In genomic region chr17:45760965-45761645, GRCm38 (mm10) we compare ENCODE assay signal across 15 mouse cellular contexts. TPM values are rescaled to one million over a fixed set of nuclear protein-coding genes. Genes with fewer than 3 reads are reported as not detected.
DNase-seq lines count a peak whose midpoint lies in the region; ATAC-seq and TF ChIP-seq lines count a peak whose summit lies in the region.
"Had no signal": no experiment of that assay in that cellular context is flagged by ENCODE, and none has a peak within 500 bp of the region (broad histone marks: within the 10 kb centered on the region; RNA-seq: fewer than 3 reads in every experiment).

No protein-coding gene starts in this region.

- no peak overlapping the region for H3K27ac ChIP-seq in heart, embryonic 11.5 days (ENCODE audit: low read depth, low read length)
- peak overlapping the region; percentile 32; the same call in 1 of the 2 replicates for H3K27ac ChIP-seq in stomach, embryonic 16.5 days (ENCODE audit: low read length)
- H3K27ac ChIP-seq in stomach, postnatal 0 days (replicated peaks), result no peak overlapping the region
- no peak overlapping the region for H3K27ac ChIP-seq in midbrain, embryonic 16.5 days (ENCODE audit: low read length)

- no peak overlapping the region for H3K4me3 ChIP-seq in heart, embryonic 11.5 days (ENCODE audit: low read depth, low read length)
- H3K4me3 ChIP-seq in stomach, embryonic 16.5 days (replicated peaks; ENCODE audit: low read length), result no peak overlapping the region
- no peak overlapping the region for H3K4me3 ChIP-seq in stomach, postnatal 0 days (ENCODE audit: low read depth, low read length)
- H3K4me3 ChIP-seq in midbrain, embryonic 16.5 days (ENCODE audit: low read depth, low read length), result no peak overlapping the region
- H3K4me3 ChIP-seq: stomach, embryonic 15.5 days had no signal

- H3K9me3 ChIP-seq in heart, embryonic 11.5 days (replicated peaks; ENCODE audit: control insufficient read depth, low read length), result no peaks in the 10 kb centered on the region
- H3K9me3 ChIP-seq in stomach, embryonic 16.5 days (replicated peaks; ENCODE audit: control insufficient read depth, low read length), result no peaks in the 10 kb centered on the region
- no peaks in the 10 kb centered on the region for H3K9me3 ChIP-seq in stomach, postnatal 0 days (ENCODE audit: control insufficient read depth, low read length)
- H3K9me3 ChIP-seq in midbrain, embryonic 16.5 days (replicated peaks; ENCODE audit: control insufficient read depth, low read length, poor library complexity, severe bottlenecking), result no peaks in the 10 kb centered on the region
- H3K9me3 ChIP-seq: stomach, embryonic 15.5 days had no signal

- H3K27me3 ChIP-seq in heart, embryonic 11.5 days (ENCODE audit: control insufficient read depth, insufficient read depth, low read length), result no peaks in the 10 kb centered on the region; the same call in 1 of the 2 replicates
- no peaks in the 10 kb centered on the region for H3K27me3 ChIP-seq in stomach, embryonic 16.5 days (ENCODE audit: control insufficient read depth, insufficient read depth, low read length)
- H3K27me3 ChIP-seq in stomach, postnatal 0 days (ENCODE audit: control insufficient read depth, insufficient read depth, low read length), result no peaks in the 10 kb centered on the region
- no peaks in the 10 kb centered on the region for H3K27me3 ChIP-seq in midbrain, embryonic 16.5 days (ENCODE audit: control insufficient read depth, insufficient read depth, low read depth, low read length)
- H3K27me3 ChIP-seq: stomach, embryonic 15.5 days had no signal

- DNase-seq in heart, adult 18-20 months, result peak; percentile 51 to 63
- peak; percentile 39 to 63 for DNase-seq in kidney, postnatal 4 days
- no peak for DNase-seq in kidney, postnatal 14 days
- no peak for DNase-seq in stomach, postnatal 0 days (ENCODE audit: low spot score)
- DNase-seq in right cerebral cortex, adult 2 months (ENCODE audit: low spot score in 2 of 2), result no peak
- DNase-seq: kidney, adult 18-20 months; liver; right cerebral cortex, postnatal 14 days had no signal

- no peaks in the 10 kb centered on the region for H3K36me3 ChIP-seq in heart, embryonic 11.5 days (ENCODE audit: control insufficient read depth, insufficient read depth, low read length)
- H3K36me3 ChIP-seq in stomach, embryonic 16.5 days (ENCODE audit: control insufficient read depth, insufficient read depth, low read length), result no peaks in the 10 kb centered on the region
- H3K36me3 ChIP-seq in stomach, postnatal 0 days (ENCODE audit: control insufficient read depth, insufficient read depth, low read length), result no peaks in the 10 kb centered on the region
- no peaks in the 10 kb centered on the region for H3K36me3 ChIP-seq in midbrain, embryonic 16.5 days (ENCODE audit: control insufficient read depth, insufficient read depth, low read length)
- H3K36me3 ChIP-seq: stomach, embryonic 15.5 days had no signal

- ATAC-seq in heart, embryonic 11.5 days (replicated peaks; ENCODE audit: insufficient number of reproducible peaks, low FRiP score, low TSS enrichment), result no peak
- ATAC-seq in stomach, embryonic 16.5 days (ENCODE audit: insufficient read depth, low FRiP score), result no peak
- ATAC-seq in stomach, postnatal 0 days (ENCODE audit: low FRiP score, low TSS enrichment), result no peak
- ATAC-seq in midbrain, embryonic 16.5 days, result no peak

- H3K4me1 ChIP-seq in heart, embryonic 11.5 days (ENCODE audit: control insufficient read depth, insufficient read depth, low read length), result peaks cover under 1% of the 10 kb centered on the region; the same call in 1 of the 2 replicates
- H3K4me1 ChIP-seq in stomach, embryonic 16.5 days (ENCODE audit: control insufficient read depth, insufficient read depth, low read length), result peaks cover 19% of the 10 kb centered on the region
- H3K4me1 ChIP-seq in stomach, postnatal 0 days (replicated peaks; ENCODE audit: control insufficient read depth, insufficient read depth), result peaks cover 4% of the 10 kb centered on the region
- H3K4me1 ChIP-seq in midbrain, embryonic 16.5 days (ENCODE audit: control insufficient read depth, insufficient read depth, low read length), result no peaks in the 10 kb centered on the region

- 49% methylated on average over 10 of the region's 10 CpGs for WGBS in heart, embryonic 11.5 days (ENCODE audit: insufficient replicate concordance)
- 72% methylated on average over 10 of the region's 10 CpGs for WGBS in stomach, embryonic 16.5 days
- WGBS in stomach, postnatal 0 days, result 66% methylated on average over 8 of the region's 10 CpGs
- 64% methylated on average over 10 of the region's 10 CpGs for WGBS in midbrain, embryonic 16.5 days

- no peak for TF ChIP-seq EP300 in stomach, postnatal 0 days (optimal IDR thresholded peaks at IDR 0.05)

- H3K4me2 ChIP-seq in heart, embryonic 11.5 days, result no peak overlapping the region
- H3K4me2 ChIP-seq in stomach, embryonic 16.5 days (ENCODE audit: low read depth, low read length), result no peak overlapping the region
- no peak overlapping the region for H3K4me2 ChIP-seq in stomach, postnatal 0 days (replicated peaks; ENCODE audit: low read depth)
- no peak overlapping the region for H3K4me2 ChIP-seq in midbrain, embryonic 16.5 days (ENCODE audit: low read length)
- H3K4me2 ChIP-seq: stomach, embryonic 15.5 days had no signal

- H3K9ac ChIP-seq in heart, embryonic 11.5 days (ENCODE audit: low read depth, low read length), result no peak overlapping the region
- no peak overlapping the region for H3K9ac ChIP-seq in stomach, embryonic 16.5 days (ENCODE audit: low read length)
- no peak overlapping the region for H3K9ac ChIP-seq in stomach, postnatal 0 days (ENCODE audit: low read length)
- H3K9ac ChIP-seq in midbrain, embryonic 16.5 days (ENCODE audit: low read depth, low read length), result no peak overlapping the region
- H3K9ac ChIP-seq: stomach, embryonic 15.5 days had no signal

- no peak for TF ChIP-seq CTCF in stomach, postnatal 0 days (IDR thresholded peaks at IDR 0.05; ENCODE audit: low read depth)

RNA-seq across cellular contexts. Expression of gene 1600014C23Rik, which starts 27.5 kb away (rescaled TPM):
- total RNA-seq in heart, adult 18-20 months (2021), result 1 to 10 TPM in 1 of 2 experiments, not detected in 1; 1.3 TPM
- 0.48 and 0.80 TPM in 2 replicates for polyA plus RNA-seq in heart, embryonic 11.5 days (2014; fragmentation: Nextera tagmentation; extraction: Ambion mirVana)
- polyA plus RNA-seq in stomach, embryonic 16.5 days (2015; fragmentation: Nextera tagmentation; extraction: Ambion mirVana), result not detected in 2 replicates
- polyA plus RNA-seq in stomach, postnatal 0 days (2015; fragmentation: Nextera tagmentation; extraction: Ambion mirVana), result not detected in 2 replicates
- polyA plus RNA-seq in midbrain, embryonic 16.5 days (2015; fragmentation: Nextera tagmentation; extraction: Ambion mirVana), result 0.46 TPM in 1 of 2 replicates, not detected in the other
- total RNA-seq: midbrain, postnatal 0 days had no signal
- polyA plus RNA-seq: neural tube, embryonic 14.5 days; stomach, embryonic 15.5 days; urinary bladder, adult 2 months had no signal

Comparison
In these comparisons a context has a peak if more than half of its experiments do, and no peak if none do; other contexts are left out.
1. DNase-seq: peak in heart, adult 18-20 months (2 of 2) and kidney, postnatal 4 days (2 of 2); none in kidney, postnatal 14 days (single experiment), stomach, postnatal 0 days (single experiment) and right cerebral cortex, adult 2 months (0 of 2).